Mouse (Mus musculus): Measurements from ENCODE around the gene Ulk4. TPM values are rescaled to one million over a fixed set of nuclear protein-coding genes. Genes with fewer than 3 reads are reported as not detected.

Ulk4 gene
- polyA plus RNA-seq (2017; shearing (Covaris generic)): 13.9 TPM

DNA sequence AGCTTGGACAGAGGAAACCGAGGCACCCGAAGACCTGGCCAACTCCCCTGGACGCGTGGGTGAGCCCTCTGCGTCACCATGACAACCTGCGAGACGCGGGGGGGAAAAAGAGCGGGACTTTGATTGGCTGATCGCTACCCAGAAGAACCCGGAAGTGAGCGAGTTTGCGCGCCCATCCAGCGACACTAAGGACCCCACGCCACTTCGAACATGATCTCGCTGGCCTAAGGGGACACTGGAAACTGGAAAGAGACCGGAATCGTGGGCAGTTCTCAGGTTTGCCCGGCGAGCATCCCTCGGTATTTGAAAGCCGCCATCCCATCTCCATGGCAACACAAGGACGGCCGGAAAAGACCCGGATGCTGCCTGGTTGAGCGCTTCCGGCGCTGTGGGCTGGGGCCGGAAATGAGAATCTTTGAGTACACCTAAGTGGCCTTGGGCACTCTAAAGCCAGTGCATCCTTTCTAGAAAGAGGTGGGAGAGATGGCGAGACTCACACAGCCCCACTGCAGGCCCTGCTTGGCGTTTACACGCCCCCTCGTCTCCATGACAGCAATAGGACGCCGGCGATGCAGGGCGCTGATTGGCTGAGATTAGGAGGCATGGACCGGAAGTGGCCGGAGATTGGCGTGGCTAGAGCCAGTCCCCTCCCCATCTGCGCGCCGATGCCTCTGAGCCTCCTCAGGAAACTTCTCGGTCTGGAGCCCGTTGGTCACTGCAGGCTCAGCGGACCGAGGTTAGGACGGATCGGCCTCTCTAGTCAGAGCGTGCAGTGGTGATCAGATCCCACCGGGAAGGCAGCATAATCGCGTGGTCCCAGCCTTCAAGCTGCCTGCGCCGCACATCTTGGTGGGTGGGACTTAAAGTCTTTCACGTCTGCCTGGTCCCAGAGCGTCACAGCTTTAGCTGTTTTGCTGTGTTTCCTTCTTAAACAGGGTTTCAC is at the start of gene Ulk4:
Gene Ulk4, minus strand, starts transcription at position 80 of the 943 bp plus-strand sequence.

DNA sequence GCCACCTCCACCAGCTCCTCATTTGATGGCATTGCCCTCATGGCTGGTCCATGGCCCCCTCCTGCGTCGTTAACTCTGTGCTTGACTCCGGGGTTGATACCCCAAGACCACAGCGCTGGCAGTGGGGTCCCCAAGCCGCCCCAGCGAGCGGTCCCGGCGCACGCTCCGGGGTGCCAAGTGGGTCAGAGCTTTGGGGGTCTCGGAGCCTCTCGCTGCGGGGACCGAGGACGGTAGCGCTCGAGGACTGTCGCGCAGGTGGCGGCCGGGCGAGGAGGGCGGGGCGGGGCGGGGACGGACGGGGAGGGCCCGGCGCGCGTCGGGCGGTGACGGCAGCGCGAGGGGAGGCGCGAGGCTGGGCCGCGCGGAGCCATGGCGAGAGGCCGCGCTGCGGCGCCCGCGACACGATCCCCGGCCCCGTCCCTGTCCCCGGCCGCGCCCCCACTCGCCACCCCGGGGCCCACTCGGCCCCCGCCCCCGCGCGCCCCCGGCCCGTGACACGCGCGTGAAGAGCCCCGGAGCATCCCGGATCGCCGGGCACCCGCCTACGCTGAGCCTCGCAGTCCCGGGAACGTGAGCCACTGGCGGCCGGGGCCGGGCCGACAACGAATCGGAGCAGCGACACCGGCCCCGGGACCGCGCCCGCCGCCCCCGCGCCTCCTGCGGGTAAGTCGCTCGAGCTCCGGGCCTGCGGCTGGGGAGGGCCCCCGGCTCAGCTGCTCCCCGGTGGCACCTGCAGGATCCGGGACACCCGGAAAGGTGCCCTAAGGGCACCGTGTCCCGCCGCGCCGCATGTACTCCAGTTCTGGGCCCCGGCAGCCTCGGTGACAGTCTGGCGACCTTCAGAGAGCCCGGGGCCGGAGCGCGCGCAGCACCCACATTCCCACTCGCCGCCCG is 20.4 kb upstream of the Ulk4 start, which contains the start of gene Trak1:
Gene Trak1, plus strand, starts transcription at position 332 of the 894 bp plus-strand sequence.

DNA sequence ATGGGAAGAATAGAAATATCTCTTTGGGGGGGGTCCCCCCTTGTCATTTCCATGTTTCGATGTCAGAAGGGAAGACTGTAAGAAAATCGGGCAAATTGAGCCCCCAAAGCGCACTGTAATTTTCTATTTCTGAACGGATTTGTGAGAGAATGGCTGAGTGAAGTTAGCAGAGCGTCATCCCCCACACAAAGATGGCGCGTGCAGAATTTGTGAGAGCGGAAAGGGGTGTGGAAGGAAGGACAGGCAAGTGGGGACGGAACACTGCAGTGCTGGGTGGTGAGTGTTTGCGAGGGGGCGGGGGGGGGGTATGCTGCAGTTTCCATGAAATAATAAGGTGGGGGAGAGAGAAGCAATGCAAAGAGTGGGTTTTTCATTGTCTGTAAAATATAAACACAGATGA is 347.9 kb downstream of the Ulk4 start, which contains the start of gene Ctnnb1:
Gene Ctnnb1, plus strand, starts transcription at position 136 of the 400 bp plus-strand sequence.

Other genes with a start within 250 kb of the Ulk4 start
- gene Trak1, start 20.3 kb upstream of the Ulk4 start, polyA plus RNA-seq (2017; shearing (Covaris generic)): 5.8 TPM
- not detected for gene Cck, start 218.5 kb upstream of the Ulk4 start, polyA plus RNA-seq (2017; shearing (Covaris generic))